Mouse (Mus musculus) thymus, adult 2 months (tissue): ENCODE measurements around the gene Nectin1.

Experiments
- CTCF ChIP-seq: fragments of 200-500 bp; IDR thresholded peaks from 2 replicates; pipeline ENCODE4 v1.5.1; 2012; ENCODE audit warnings: mild to moderate bottlenecking, control low read depth, low read length, moderate library complexity, borderline replicate concordance; ENCODE audit not compliant: control insufficient read depth, poor library complexity, insufficient read depth; ENCODE audit errors: extremely low read depth
- POLR2A ChIP-seq: fragments of 200-500 bp; IDR thresholded peaks from 2 replicates; pipeline ENCODE4 v1.6.1; 2012; ENCODE audit warnings: mild to moderate bottlenecking, low read length, control low read depth, moderate library complexity; ENCODE audit not compliant: control insufficient read depth, poor library complexity, insufficient read depth; ENCODE audit errors: extremely low read depth

DNA sequence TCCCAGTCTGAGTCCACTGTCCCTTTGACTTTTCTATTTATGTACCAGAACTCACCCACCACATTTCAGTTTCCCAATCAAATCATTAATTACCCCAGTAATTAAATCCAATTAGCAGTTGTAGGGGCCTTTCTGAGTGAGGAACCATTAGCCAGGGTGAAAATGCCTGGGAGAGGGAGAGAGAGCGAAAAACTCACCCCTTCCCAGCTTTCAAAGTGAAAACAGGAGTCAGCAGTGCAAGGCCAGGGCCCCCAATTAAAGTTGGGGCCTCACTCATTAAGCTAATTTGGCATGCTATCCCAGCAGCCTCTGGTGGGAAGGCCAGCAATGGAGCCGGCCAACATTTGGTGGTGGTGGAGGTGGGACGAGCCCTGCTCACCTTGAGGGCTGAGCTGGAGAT lies 32.4 kb downstream of the Nectin1 start:
- no peak for TF ChIP-seq CTCF
- no peak for TF ChIP-seq POLR2A
